8 mouse cellular contexts compared by ENCODE assay signal in genomic region chr13:49169448-49170207, GRCm38 (mm10). TPM values are rescaled to one million over a fixed set of nuclear protein-coding genes. Genes with fewer than 3 reads are reported as not detected.
DNase-seq lines count a peak whose midpoint lies in the region; ATAC-seq and TF ChIP-seq lines count a peak whose summit lies in the region.

No protein-coding gene starts in this region.

- no peak overlapping the region for H3K4me3 ChIP-seq in forebrain, embryonic 15.5 days
- no peak overlapping the region for H3K4me3 ChIP-seq in layer of hippocampus, adult 2 months
- no peak overlapping the region for H3K4me3 ChIP-seq in lung, embryonic 16.5 days (ENCODE audit: low read length)
- H3K4me3 ChIP-seq in thymus, adult 2 months (ENCODE audit: control insufficient read depth, insufficient read depth, low read length) = no peak overlapping the region

- H3K4me2 ChIP-seq in forebrain, embryonic 15.5 days (replicated peaks) = no peak overlapping the region
- H3K4me2 ChIP-seq in lung, embryonic 16.5 days (ENCODE audit: low read depth, low read length) = no peak overlapping the region

- no peak for TF ChIP-seq POLR2A in thymus, adult 2 months (IDR thresholded peaks at IDR 0.05; ENCODE audit: control insufficient read depth, extremely low read depth, insufficient read depth, low read length, poor library complexity)

- DNase-seq in CD8-positive naive resting alpha-beta T cell, adult 2 months (ENCODE audit: low read depth in 2 of 2, low spot score in 2 of 2) = peak; percentile 67 to 69
- peak; percentile 94 for DNase-seq in cerebellum, adult 11 months
- peak; percentile 97 for DNase-seq in heart, postnatal 4 days
- DNase-seq in layer of hippocampus, adult 2 months (ENCODE audit: low spot score in 2 of 2) = peak; percentile 72 to 92
- peak; percentile 90 for DNase-seq in ovary, postnatal 10 days (ENCODE audit: low spot score)
- peak; percentile 78 for DNase-seq in thymus, adult 2 months

- H3K27ac ChIP-seq in forebrain, embryonic 15.5 days (replicated peaks) = no peak overlapping the region
- H3K27ac ChIP-seq in layer of hippocampus, adult 2 months = no peak overlapping the region
- no peak overlapping the region for H3K27ac ChIP-seq in lung, embryonic 16.5 days (ENCODE audit: low read length)
- no peak overlapping the region for H3K27ac ChIP-seq in thymus, adult 2 months (ENCODE audit: control insufficient read depth, insufficient read depth, low read length)

- no peaks in the 10 kb centered on the region for H3K9me3 ChIP-seq in forebrain, embryonic 15.5 days
- H3K9me3 ChIP-seq in lung, embryonic 16.5 days (ENCODE audit: control insufficient read depth, low read length) = no peaks in the 10 kb centered on the region

- 0 out of 2 replicates have a peak, but pooled peaks have one; percentile 32 for ATAC-seq in forebrain, embryonic 15.5 days (replicated peaks)
- ATAC-seq in lung, embryonic 16.5 days (ENCODE audit: low read depth) = peak; percentile 65

- peaks cover 17% of the 10 kb centered on the region for H3K4me1 ChIP-seq in forebrain, embryonic 15.5 days
- H3K4me1 ChIP-seq in lung, embryonic 16.5 days (replicated peaks; ENCODE audit: control insufficient read depth, insufficient read depth, low read length) = peaks cover 6% of the 10 kb centered on the region; the same call in 1 of the 2 replicates
- H3K4me1 ChIP-seq in thymus, adult 2 months (replicated peaks; ENCODE audit: control insufficient read depth, insufficient read depth, low read length) = 0 out of 2 replicates have a peak, but pooled peaks cover 4% of the 10 kb centered on the region

- 20% methylated on average over 17 of the region's 17 CpGs for WGBS in forebrain, embryonic 15.5 days
- 13% methylated on average over 17 of the region's 17 CpGs for WGBS in lung, embryonic 16.5 days
- WGBS in thymus, adult 2 months = 25% methylated on average over 17 of the region's 17 CpGs

- H3K9ac ChIP-seq in forebrain, embryonic 15.5 days (replicated peaks) = no peak overlapping the region
- no peak overlapping the region for H3K9ac ChIP-seq in lung, embryonic 16.5 days (ENCODE audit: low read length)

- H3K27me3 ChIP-seq in forebrain, embryonic 15.5 days = no peaks in the 10 kb centered on the region
- no peaks in the 10 kb centered on the region for H3K27me3 ChIP-seq in lung, embryonic 16.5 days (ENCODE audit: control insufficient read depth, insufficient read depth, low read depth, low read length)
- H3K27me3 ChIP-seq in thymus, adult 2 months (ENCODE audit: control insufficient read depth, insufficient read depth, low read length) = no peaks in the 10 kb centered on the region

- no peaks in the 10 kb centered on the region for H3K36me3 ChIP-seq in forebrain, embryonic 15.5 days
- no peaks in the 10 kb centered on the region for H3K36me3 ChIP-seq in lung, embryonic 16.5 days (ENCODE audit: control insufficient read depth, insufficient read depth, low read length)
- H3K36me3 ChIP-seq in thymus, adult 2 months (ENCODE audit: control insufficient read depth, insufficient read depth, low read length) = no peaks in the 10 kb centered on the region

- TF ChIP-seq CTCF in layer of hippocampus, adult 2 months (conservative IDR thresholded peaks at IDR 0.05) = peak; percentile 99
- TF ChIP-seq CTCF in thymus, adult 2 months (IDR thresholded peaks at IDR 0.05; ENCODE audit: borderline replicate concordance, control insufficient read depth, extremely low read depth, insufficient read depth, low read length, poor library complexity) = peak; percentile 93

RNA-seq across cellular contexts. Expression of gene Ninj1, which starts 17.7 kb away (rescaled TPM):
- polyA plus RNA-seq in forebrain, embryonic 15.5 days (2015; fragmentation: Nextera tagmentation; extraction: Ambion mirVana) = 21.1 and 22.0 TPM in 2 replicates
- 10 to 100 TPM; 51.3 to 53.5 TPM for total RNA-seq in heart, postnatal 4 days (2021)
- total RNA-seq in layer of hippocampus, adult 2 months (2021) = 10 to 100 TPM; 17.9 to 20.3 TPM
- 46.8 and 47.5 TPM in 2 replicates for polyA plus RNA-seq in lung, embryonic 16.5 days (2015; fragmentation: Nextera tagmentation; extraction: Ambion mirVana)
- polyA plus RNA-seq in thymus, adult 2 months (2012; rRNA removed) = 98.1 and 113 TPM in 2 replicates

RNA-seq across cellular contexts. Expression of gene Wnk2, which starts 21.8 kb away (rescaled TPM):
- 21.6 and 21.9 TPM in 2 replicates for polyA plus RNA-seq in forebrain, embryonic 15.5 days (2015; fragmentation: Nextera tagmentation; extraction: Ambion mirVana)
- 10 to 100 TPM; 22.3 to 25.0 TPM for total RNA-seq in heart, postnatal 4 days (2021)
- total RNA-seq in layer of hippocampus, adult 2 months (2021) = 100 to 1,000 TPM in 1 of 2 experiments, 10 to 100 TPM in 1; 99.2 to 101 TPM
- 0.85 and 0.98 TPM in 2 replicates for polyA plus RNA-seq in lung, embryonic 16.5 days (2015; fragmentation: Nextera tagmentation; extraction: Ambion mirVana)
- polyA plus RNA-seq in thymus, adult 2 months (2012; rRNA removed) = 2.3 and 3.9 TPM in 2 replicates

RNA-seq across cellular contexts. Expression of gene Card19, which starts 46.2 kb away (rescaled TPM):
- 21.1 and 23.1 TPM in 2 replicates for polyA plus RNA-seq in forebrain, embryonic 15.5 days (2015; fragmentation: Nextera tagmentation; extraction: Ambion mirVana)
- 100 to 1,000 TPM; 103 to 108 TPM for total RNA-seq in heart, postnatal 4 days (2021)
- 10 to 100 TPM; 14.8 to 15.3 TPM for total RNA-seq in layer of hippocampus, adult 2 months (2021)
- 48.7 and 57.1 TPM in 2 replicates for polyA plus RNA-seq in lung, embryonic 16.5 days (2015; fragmentation: Nextera tagmentation; extraction: Ambion mirVana)
- polyA plus RNA-seq in thymus, adult 2 months (2012; rRNA removed) = 79.1 and 86.2 TPM in 2 replicates
